Mouse (Mus musculus) liver, adult 2 months (tissue): ENCODE measurements at regions not wholly inside any gene's neighbourhood (a gene's known extent, or its start where the extent isn't known, plus 50 kb on each side); places are given as distances from the start of the nearest gene placed in this dataset.

Experiments used
- CTCF ChIP-seq: fragments of 200-500 bp; IDR thresholded peaks from 2 replicates; pipeline ENCODE4 v1.5.1; 2011; ENCODE audit warnings: low read depth, low read length, control low read depth
- POLR2A ChIP-seq: fragments of 200-500 bp; IDR thresholded peaks from 2 replicates; pipeline ENCODE4 v1.6.1; 2011; ENCODE audit warnings: low read length, control low read depth; ENCODE audit not compliant: insufficient read depth; ENCODE audit errors: extremely low read depth

- TF ChIP-seq POLR2A, result no peak
- TF ChIP-seq CTCF, result no peak
Measured at GRCm38 (mm10) chr13:44532631-44533180, 196.6 kb upstream of the Jarid2 start.
